Mouse (Mus musculus): ENCODE measurements around the gene Zfp638. TPM values are rescaled to one million over a fixed set of nuclear protein-coding genes. Genes with fewer than 3 reads are reported as not detected.

Zfp638 gene
- polyA plus RNA-seq, 1 experiment from 2014 or later = 71.6 TPM

- H3K27ac ChIP-seq (ENCODE audit: low read depth) = no peak overlapping the region
- H3K9me3 ChIP-seq (ENCODE audit: low read depth, low read length) = no peaks in the 10 kb centered on the region
- H3K36me3 ChIP-seq (ENCODE audit: insufficient read depth) = no peaks in the 10 kb centered on the region
- H3K4me3 ChIP-seq (ENCODE audit: low read depth, low read length) = no peak overlapping the region
- no peaks in the 10 kb centered on the region for H3K4me1 ChIP-seq (ENCODE audit: insufficient read depth)
- WGBS = 91% methylated on average over 2 of the region's 2 CpGs
- H3K27me3 ChIP-seq (ENCODE audit: insufficient read depth, low read length) = no peaks in the 10 kb centered on the region
- DNase-seq (no peak), ATAC-seq (ENCODE audit: insufficient read depth) (no peak)
- no peak overlapping the region for H3K9ac ChIP-seq
- no peak for TF ChIP-seq CTCF (IDR thresholded peaks at IDR 0.05; ENCODE audit: low read depth)
- H3K4me2 ChIP-seq = no peak overlapping the region
Observed at GRCm38 (mm10) chr6:83836826-83837225, 30.1 kb upstream of the Zfp638 start.

GRCm38 (mm10) chr6:83838046-83838445 is 28.9 kb upstream of the Zfp638 start:
- Histone ChIP-seq H3K27me3 (ENCODE audit: insufficient read depth, low read length) (no peaks in the 10 kb centered on the region), H3K4me3 (ENCODE audit: low read depth, low read length) (no peak overlapping the region), H3K9ac (no peak overlapping the region), H3K4me2 (no peak overlapping the region), H3K9me3 (ENCODE audit: low read depth, low read length) (no peaks in the 10 kb centered on the region), H3K4me1 (ENCODE audit: insufficient read depth) (no peaks in the 10 kb centered on the region), H3K36me3 (ENCODE audit: insufficient read depth) (no peaks in the 10 kb centered on the region), H3K27ac (ENCODE audit: low read depth) (no peak overlapping the region)
- DNase-seq = no peak
- no peak for ATAC-seq (ENCODE audit: insufficient read depth)
- 72% methylated on average over 2 of the region's 2 CpGs for WGBS
- TF ChIP-seq CTCF (IDR thresholded peaks at IDR 0.05; ENCODE audit: low read depth) = no peak

DNA sequence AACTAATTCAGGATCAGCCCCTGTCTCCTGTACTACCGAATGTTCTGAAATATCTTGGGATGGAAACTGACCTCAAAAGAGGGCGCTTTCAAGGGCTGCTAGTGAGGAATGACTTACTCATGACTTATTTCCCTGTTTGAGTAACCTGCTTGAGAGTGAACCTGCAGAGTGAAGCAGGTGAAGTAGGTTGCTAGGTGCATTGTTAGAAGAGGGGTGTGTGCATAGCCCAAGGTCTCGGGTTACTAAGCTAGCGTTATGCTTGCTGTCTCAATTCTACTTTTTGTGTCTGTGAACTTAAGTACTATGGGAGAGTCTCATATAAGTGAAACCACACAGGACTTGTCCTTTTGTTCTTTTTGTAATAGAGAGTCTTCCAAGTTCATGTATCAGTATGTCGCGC is 26.8 kb upstream of the Zfp638 start:
- no peak overlapping the region for H3K4me2 ChIP-seq
- ATAC-seq (ENCODE audit: insufficient read depth) = peak; percentile 38; the same call in 1 of the 2 replicates

GRCm38 (mm10) chr6:83844913-83845312 is 22.0 kb upstream of the Zfp638 start:
- WGBS = 84% methylated on average over 10 of the region's 10 CpGs
- Histone ChIP-seq H3K4me3 (ENCODE audit: low read depth, low read length) (no peak overlapping the region), H3K4me2 (no peak overlapping the region), H3K9ac (no peak overlapping the region), H3K36me3 (ENCODE audit: insufficient read depth) (no peaks in the 10 kb centered on the region), H3K27ac (ENCODE audit: low read depth) (no peak overlapping the region), H3K9me3 (ENCODE audit: low read depth, low read length) (no peaks in the 10 kb centered on the region), H3K27me3 (ENCODE audit: insufficient read depth, low read length) (no peaks in the 10 kb centered on the region), H3K4me1 (ENCODE audit: insufficient read depth) (no peaks in the 10 kb centered on the region)
- DNase-seq = no peak
- ATAC-seq (ENCODE audit: insufficient read depth) = no peak
- TF ChIP-seq CTCF (IDR thresholded peaks at IDR 0.05; ENCODE audit: low read depth) = no peak

More for the DNA sequence above, 26.8 kb upstream of the Zfp638 start:
- H3K9ac ChIP-seq = no peak overlapping the region
- DNase-seq = peak; percentile 30
- H3K27me3 ChIP-seq (ENCODE audit: insufficient read depth, low read length) = no peaks in the 10 kb centered on the region
- H3K27ac ChIP-seq (ENCODE audit: low read depth) = no peak overlapping the region
- WGBS = 68% methylated on average over 6 of the region's 6 CpGs
- TF ChIP-seq CTCF (IDR thresholded peaks at IDR 0.05; ENCODE audit: low read depth) = no peak
- H3K4me1 ChIP-seq (ENCODE audit: insufficient read depth) = no peaks in the 10 kb centered on the region
- H3K9me3 ChIP-seq (ENCODE audit: low read depth, low read length) = no peaks in the 10 kb centered on the region
- H3K36me3 ChIP-seq (ENCODE audit: insufficient read depth) = no peaks in the 10 kb centered on the region
- H3K4me3 ChIP-seq (ENCODE audit: low read depth, low read length) = no peak overlapping the region

DNA sequence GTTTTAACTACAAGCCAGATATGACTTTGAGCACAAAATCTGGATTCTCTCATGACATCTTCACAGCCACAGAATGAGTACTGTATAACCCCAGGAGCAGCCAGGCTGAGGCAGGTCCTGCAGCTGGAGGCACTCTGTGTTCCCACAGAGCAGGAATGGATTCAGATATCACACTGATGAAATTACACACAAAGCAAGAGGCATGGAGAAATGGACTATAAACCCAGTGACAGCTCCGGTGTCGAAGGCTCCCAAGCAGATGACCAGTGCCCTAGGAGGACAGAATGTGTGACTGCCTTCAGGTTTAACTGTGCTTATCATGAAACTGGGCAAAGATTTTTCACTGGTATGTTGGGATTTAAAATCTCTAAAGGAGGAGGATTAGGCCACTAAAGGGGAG is 20.8 kb upstream of the Zfp638 start:
- H3K9me3 ChIP-seq (ENCODE audit: low read depth, low read length) = no peaks in the 10 kb centered on the region
- ATAC-seq (ENCODE audit: insufficient read depth) (no peak), DNase-seq (no peak)
- no peak overlapping the region for H3K4me2 ChIP-seq
- WGBS = 85% methylated on average over 2 of the region's 2 CpGs
- no peak overlapping the region for H3K4me3 ChIP-seq (ENCODE audit: low read depth, low read length)
- no peaks in the 10 kb centered on the region for H3K36me3 ChIP-seq (ENCODE audit: insufficient read depth)
- no peak overlapping the region for H3K27ac ChIP-seq (ENCODE audit: low read depth)
- no peak for TF ChIP-seq CTCF (IDR thresholded peaks at IDR 0.05; ENCODE audit: low read depth)
- no peaks in the 10 kb centered on the region for H3K27me3 ChIP-seq (ENCODE audit: insufficient read depth, low read length)
- H3K4me1 ChIP-seq (ENCODE audit: insufficient read depth) = no peaks in the 10 kb centered on the region
- H3K9ac ChIP-seq = no peak overlapping the region

DNA sequence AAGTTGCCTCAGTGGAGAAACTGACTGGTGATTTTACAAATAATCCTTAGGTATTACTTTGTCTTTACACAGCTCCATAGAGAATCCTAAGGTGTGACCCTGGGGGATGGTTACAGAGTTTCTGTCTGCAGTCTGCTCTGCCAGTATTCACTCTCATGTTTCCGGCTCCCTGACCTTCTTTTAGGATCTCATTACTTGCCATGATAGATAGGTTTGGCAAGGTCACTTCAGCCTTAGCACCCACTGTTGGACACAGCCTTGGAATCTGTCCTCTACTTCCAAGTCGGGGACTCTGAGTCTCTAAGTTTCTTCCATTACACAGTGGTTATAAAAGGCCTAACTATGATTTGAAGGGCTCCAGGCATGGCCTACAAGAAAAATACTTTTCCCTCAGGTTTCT is 17.5 kb upstream of the Zfp638 start:
- Histone ChIP-seq H3K9me3 (ENCODE audit: low read depth, low read length) (no peaks in the 10 kb centered on the region), H3K4me1 (ENCODE audit: insufficient read depth) (no peaks in the 10 kb centered on the region), H3K36me3 (ENCODE audit: insufficient read depth) (no peaks in the 10 kb centered on the region), H3K4me3 (ENCODE audit: low read depth, low read length) (no peak overlapping the region), H3K9ac (no peak overlapping the region), H3K27me3 (ENCODE audit: insufficient read depth, low read length) (no peaks in the 10 kb centered on the region), H3K4me2 (no peak overlapping the region), H3K27ac (ENCODE audit: low read depth) (no peak overlapping the region)
- no peak for TF ChIP-seq CTCF (IDR thresholded peaks at IDR 0.05; ENCODE audit: low read depth)
- 80% methylated on average over 2 of the region's 2 CpGs for WGBS
- ATAC-seq (ENCODE audit: insufficient read depth) (no peak), DNase-seq (no peak)

DNA sequence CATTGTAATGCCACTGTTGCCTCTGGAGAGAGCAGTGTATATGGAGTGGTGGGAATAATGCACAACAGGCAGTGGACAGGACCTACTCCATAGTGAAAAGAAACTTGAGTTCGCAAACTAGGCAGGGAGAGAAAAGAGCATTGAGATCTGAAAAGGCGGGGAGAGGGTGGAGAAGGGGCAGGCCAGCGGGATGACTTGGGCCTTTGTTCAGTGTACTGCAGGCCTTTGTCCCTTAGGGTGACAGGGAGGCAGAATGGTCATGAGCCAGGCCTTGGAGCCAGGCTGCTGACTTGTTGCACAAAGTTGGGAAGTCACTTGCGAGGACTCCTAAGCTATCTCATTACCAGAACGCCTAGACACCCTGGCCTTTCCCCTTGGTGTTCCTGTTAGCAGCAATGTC is 9.4 kb upstream of the Zfp638 start:
- no peak overlapping the region for H3K4me3 ChIP-seq (ENCODE audit: low read depth, low read length)
- TF ChIP-seq CTCF (IDR thresholded peaks at IDR 0.05; ENCODE audit: low read depth) = no peak
- no peaks in the 10 kb centered on the region for H3K4me1 ChIP-seq (ENCODE audit: insufficient read depth)
- DNase-seq (no peak), ATAC-seq (ENCODE audit: insufficient read depth) (no peak)
- H3K27ac ChIP-seq (ENCODE audit: low read depth) = no peak overlapping the region
- no peak overlapping the region for H3K9ac ChIP-seq
- H3K4me2 ChIP-seq = no peak overlapping the region
- WGBS = 72% methylated on average over 5 of the region's 5 CpGs
- no peaks in the 10 kb centered on the region for H3K36me3 ChIP-seq (ENCODE audit: insufficient read depth)
- H3K27me3 ChIP-seq (ENCODE audit: insufficient read depth, low read length) = no peaks in the 10 kb centered on the region
- H3K9me3 ChIP-seq (ENCODE audit: low read depth, low read length) = no peaks in the 10 kb centered on the region

GRCm38 (mm10) chr6:83860033-83860432 is 6.9 kb upstream of the Zfp638 start:
- no peak for ATAC-seq (ENCODE audit: insufficient read depth)
- Histone ChIP-seq H3K9me3 (ENCODE audit: low read depth, low read length) (no peaks in the 10 kb centered on the region), H3K27me3 (ENCODE audit: insufficient read depth, low read length) (no peaks in the 10 kb centered on the region), H3K4me3 (ENCODE audit: low read depth, low read length) (no peak overlapping the region), H3K36me3 (ENCODE audit: insufficient read depth) (no peaks in the 10 kb centered on the region), H3K4me2 (no peak overlapping the region), H3K9ac (no peak overlapping the region), H3K27ac (ENCODE audit: low read depth) (no peak overlapping the region), H3K4me1 (ENCODE audit: insufficient read depth) (no peaks in the 10 kb centered on the region)
- DNase-seq = no peak
- WGBS = 83% methylated on average over 9 of the region's 9 CpGs
- no peak for TF ChIP-seq CTCF (IDR thresholded peaks at IDR 0.05; ENCODE audit: low read depth)

All from lung, embryonic 14.5 days (tissue).